22 mouse cellular contexts compared by ENCODE assay signal in the genomic region with DNA sequence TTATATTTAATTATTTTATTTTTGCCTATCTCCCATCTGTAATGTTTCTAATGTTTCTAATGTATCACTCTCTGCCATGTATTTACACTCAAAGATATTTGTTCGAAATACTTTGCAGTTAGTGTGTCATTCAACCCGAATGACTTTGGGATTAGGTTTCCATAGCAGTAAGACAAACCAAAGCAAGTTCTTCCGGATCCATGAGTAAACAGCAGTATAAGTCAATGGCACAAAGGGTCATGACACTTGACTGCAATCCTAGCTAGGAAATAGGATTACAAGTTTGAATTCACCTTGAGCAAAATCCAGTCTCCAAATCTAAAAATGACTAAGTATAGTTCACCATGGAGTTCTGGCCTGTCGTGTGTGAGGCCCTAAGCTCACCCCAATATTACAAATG. TPM values are rescaled to one million over a fixed set of nuclear protein-coding genes. Genes with fewer than 3 reads are reported as not detected.
DNase-seq lines count a peak whose midpoint lies in the region; ATAC-seq and TF ChIP-seq lines count a peak whose summit lies in the region.
"Had no signal": no experiment of that assay in that cellular context is flagged by ENCODE, and none has a peak within 500 bp of the region (broad histone marks: within the 10 kb centered on the region; RNA-seq: fewer than 3 reads in every experiment).

No protein-coding gene starts in this region.

- H3K9ac ChIP-seq in liver, adult 2 months (ENCODE audit: low read depth, low read length): no peak overlapping the region
- no peak overlapping the region for H3K9ac ChIP-seq in liver, embryonic 11.5 days (ENCODE audit: low read depth, low read length)
- H3K9ac ChIP-seq in midbrain, embryonic 11.5 days (ENCODE audit: low read length): no peak overlapping the region
- no peak overlapping the region for H3K9ac ChIP-seq in midbrain, postnatal 0 days (replicated peaks; ENCODE audit: low read length, poor library complexity, severe bottlenecking)
- no peak overlapping the region for H3K9ac ChIP-seq in stomach, postnatal 0 days (ENCODE audit: low read length)
- no peak overlapping the region for H3K9ac ChIP-seq in intestine, postnatal 0 days (ENCODE audit: low read depth, low read length)

- H3K4me2 ChIP-seq in liver, embryonic 11.5 days: no peak overlapping the region
- no peak overlapping the region for H3K4me2 ChIP-seq in midbrain, embryonic 11.5 days
- no peak overlapping the region for H3K4me2 ChIP-seq in midbrain, postnatal 0 days (ENCODE audit: low read depth, low read length, poor library complexity, severe bottlenecking)
- no peak overlapping the region for H3K4me2 ChIP-seq in stomach, postnatal 0 days (replicated peaks; ENCODE audit: low read depth)
- H3K4me2 ChIP-seq in intestine, postnatal 0 days (replicated peaks; ENCODE audit: low read depth): no peak overlapping the region

- no peak overlapping the region for H3K4me3 ChIP-seq in liver, adult 2 months (ENCODE audit: insufficient read depth, low read depth, low read length)
- no peak overlapping the region for H3K4me3 ChIP-seq in liver, embryonic 11.5 days (ENCODE audit: low read depth, low read length)
- H3K4me3 ChIP-seq in midbrain, embryonic 11.5 days (ENCODE audit: low read depth, low read length): no peak overlapping the region
- no peak overlapping the region for H3K4me3 ChIP-seq in midbrain, postnatal 0 days (ENCODE audit: low read depth, low read length)
- no peak overlapping the region for H3K4me3 ChIP-seq in stomach, postnatal 0 days (ENCODE audit: low read depth, low read length)
- no peak overlapping the region for H3K4me3 ChIP-seq in intestine, postnatal 0 days (ENCODE audit: low read depth, low read length)

- H3K9me3 ChIP-seq in liver, embryonic 11.5 days (ENCODE audit: control insufficient read depth, low read length): no peaks in the 10 kb centered on the region
- H3K9me3 ChIP-seq in midbrain, embryonic 11.5 days (ENCODE audit: control insufficient read depth, low read length): no peaks in the 10 kb centered on the region
- H3K9me3 ChIP-seq in midbrain, postnatal 0 days (ENCODE audit: low read length): no peaks in the 10 kb centered on the region
- H3K9me3 ChIP-seq in stomach, postnatal 0 days (ENCODE audit: control insufficient read depth, low read length): no peaks in the 10 kb centered on the region
- H3K9me3 ChIP-seq in intestine, postnatal 0 days (ENCODE audit: control insufficient read depth): no peaks in the 10 kb centered on the region
- H3K9me3 ChIP-seq: G1E had no signal

- H3K27me3 ChIP-seq in liver, adult 2 months (ENCODE audit: control insufficient read depth, insufficient read depth, low read length): no peaks in the 10 kb centered on the region
- H3K27me3 ChIP-seq in liver, embryonic 11.5 days (replicated peaks; ENCODE audit: control insufficient read depth, insufficient read depth, low read length): no peaks in the 10 kb centered on the region
- no peaks in the 10 kb centered on the region for H3K27me3 ChIP-seq in midbrain, embryonic 11.5 days (ENCODE audit: control insufficient read depth, insufficient read depth, low read length)
- H3K27me3 ChIP-seq in midbrain, postnatal 0 days (ENCODE audit: insufficient read depth, low read length): no peaks in the 10 kb centered on the region
- H3K27me3 ChIP-seq in stomach, postnatal 0 days (ENCODE audit: control insufficient read depth, insufficient read depth, low read length): no peaks in the 10 kb centered on the region
- H3K27me3 ChIP-seq in intestine, postnatal 0 days (replicated peaks; ENCODE audit: control insufficient read depth, insufficient read depth, low read length): no peaks in the 10 kb centered on the region
- H3K27me3 ChIP-seq: CH12.LX, Patski had no signal

- DNase-seq in liver, adult 2 months (ENCODE audit: extremely low read depth, low read depth, low spot score): peak; percentile 71
- no peak for DNase-seq in liver, embryonic 11.5 days (ENCODE audit: low spot score)
- DNase-seq in midbrain, embryonic 11.5 days (ENCODE audit: low spot score, missing footprints): peak; percentile 19
- DNase-seq in midbrain, postnatal 0 days (ENCODE audit: low spot score): no peak
- DNase-seq in large intestine, adult 2 months (ENCODE audit: low read depth, low spot score): peak; percentile 39
- no peak for DNase-seq in stomach, postnatal 0 days (ENCODE audit: low spot score)
- DNase-seq in thymus, postnatal 4 days: no peak
- DNase-seq: adrenal gland, adult 2 months; adrenal gland, adult 8-10 months; adrenal gland, postnatal 10 days; adrenal gland, postnatal 14 days; adrenal gland, postnatal 25 days; adrenal gland, postnatal 36 days; B cell, adult 2 months; cerebellum, adult 11 months; cerebellum, adult 11-12 months had no signal

- no peak for ATAC-seq in liver, embryonic 11.5 days (replicated peaks; ENCODE audit: low FRiP score)
- ATAC-seq in midbrain, embryonic 11.5 days (ENCODE audit: low FRiP score): no peak
- ATAC-seq in midbrain, postnatal 0 days (ENCODE audit: low FRiP score): no peak
- ATAC-seq in stomach, postnatal 0 days (ENCODE audit: low FRiP score, low TSS enrichment): peak; percentile 74; the same call in 1 of the 2 replicates
- no peak for ATAC-seq in intestine, postnatal 0 days
- ATAC-seq: activated CD4-positive, CD25-positive, alpha-beta regulatory T cell, adult 4 months; CD4-positive, CD25-positive, alpha-beta regulatory T cell, adult 4 months; Patski had no signal

- peaks cover 8% of the 10 kb centered on the region; the same call in 1 of the 2 replicates for H3K79me2 ChIP-seq in liver, adult 2 months (ENCODE audit: control insufficient read depth, insufficient read depth, low read length)

- 22% methylated on average over 4 of the region's 4 CpGs for WGBS in liver, adult 2 months
- WGBS in liver, embryonic 11.5 days: 91% methylated on average over 4 of the region's 4 CpGs
- WGBS in midbrain, embryonic 11.5 days: 73% methylated on average over 4 of the region's 4 CpGs
- 80% methylated on average over 4 of the region's 4 CpGs for WGBS in midbrain, postnatal 0 days
- 31% methylated on average over 4 of the region's 4 CpGs for WGBS in large intestine, adult 2 months
- 49% methylated on average over 4 of the region's 4 CpGs for WGBS in stomach, postnatal 0 days
- WGBS in intestine, postnatal 0 days: 45% methylated on average over 4 of the region's 4 CpGs

- peaks cover 42% of the 10 kb centered on the region for H3K36me3 ChIP-seq in liver, adult 2 months (ENCODE audit: control insufficient read depth, insufficient read depth, low read length)
- peaks cover 15% of the 10 kb centered on the region; the same call in 1 of the 2 replicates for H3K36me3 ChIP-seq in liver, embryonic 11.5 days (ENCODE audit: control insufficient read depth, insufficient read depth, low read length)
- H3K36me3 ChIP-seq in midbrain, embryonic 11.5 days (ENCODE audit: control insufficient read depth, insufficient read depth, low read length): peaks cover 2% of the 10 kb centered on the region; the same call in 1 of the 2 replicates
- H3K36me3 ChIP-seq in midbrain, postnatal 0 days (ENCODE audit: insufficient read depth, low read length): peaks cover 7% of the 10 kb centered on the region
- peaks cover 4% of the 10 kb centered on the region; the same call in 1 of the 2 replicates for H3K36me3 ChIP-seq in stomach, postnatal 0 days (ENCODE audit: control insufficient read depth, insufficient read depth, low read length)
- peaks cover 34% of the 10 kb centered on the region for H3K36me3 ChIP-seq in intestine, postnatal 0 days (ENCODE audit: control insufficient read depth, insufficient read depth)

- no peak for TF ChIP-seq POLR2A in liver, adult 2 months (IDR thresholded peaks at IDR 0.05; ENCODE audit: extremely low read depth, insufficient read depth, low read length)

- H3K27ac ChIP-seq in liver, adult 2 months (replicated peaks; ENCODE audit: insufficient read depth, low read depth, low read length): no peak overlapping the region
- H3K27ac ChIP-seq in liver, embryonic 11.5 days (ENCODE audit: low read depth, low read length): no peak overlapping the region
- H3K27ac ChIP-seq in midbrain, embryonic 11.5 days (ENCODE audit: low read depth, low read length): no peak overlapping the region
- H3K27ac ChIP-seq in midbrain, postnatal 0 days (ENCODE audit: low read depth, low read length): no peak overlapping the region
- no peak overlapping the region for H3K27ac ChIP-seq in stomach, postnatal 0 days (replicated peaks)
- H3K27ac ChIP-seq in intestine, postnatal 0 days (ENCODE audit: low read depth, low read length): no peak overlapping the region

- no peak for TF ChIP-seq CTCF in liver, adult 2 months (IDR thresholded peaks at IDR 0.05; ENCODE audit: low read depth, low read length)
- TF ChIP-seq CTCF in midbrain, postnatal 0 days (IDR thresholded peaks at IDR 0.05): no peak
- no peak for TF ChIP-seq CTCF in stomach, postnatal 0 days (IDR thresholded peaks at IDR 0.05; ENCODE audit: low read depth)
- no peak for TF ChIP-seq CTCF in intestine, postnatal 0 days (IDR thresholded peaks at IDR 0.05; ENCODE audit: low read depth)

- no peak for TF ChIP-seq EP300 in stomach, postnatal 0 days (optimal IDR thresholded peaks at IDR 0.05)

- peaks cover 2% of the 10 kb centered on the region; the same call in 1 of the 2 replicates for H3K4me1 ChIP-seq in liver, adult 2 months (ENCODE audit: control insufficient read depth, insufficient read depth, low read length)
- no peaks in the 10 kb centered on the region for H3K4me1 ChIP-seq in liver, embryonic 11.5 days (replicated peaks; ENCODE audit: control insufficient read depth, insufficient read depth, low read length)
- H3K4me1 ChIP-seq in midbrain, embryonic 11.5 days (ENCODE audit: control insufficient read depth, insufficient read depth, low read length): no peaks in the 10 kb centered on the region
- H3K4me1 ChIP-seq in midbrain, postnatal 0 days (ENCODE audit: insufficient read depth, low read length): no peaks in the 10 kb centered on the region
- no peaks in the 10 kb centered on the region for H3K4me1 ChIP-seq in stomach, postnatal 0 days (replicated peaks; ENCODE audit: control insufficient read depth, insufficient read depth)
- H3K4me1 ChIP-seq in intestine, postnatal 0 days (replicated peaks; ENCODE audit: control insufficient read depth, insufficient read depth, low read length): no peaks in the 10 kb centered on the region

RNA-seq across cellular contexts. Expression of a gene that starts 9.9 kb away (rescaled TPM):
- total RNA-seq in liver, adult 2 months (2014; rRNA removed): 27.2 and 32.5 TPM in 2 replicates
- polyA plus RNA-seq in liver, adult 2 months (2012; rRNA removed): 5.1 and 5.2 TPM in 2 replicates
- polyA plus RNA-seq in liver, embryonic 11.5 days (2014; fragmentation: Nextera tagmentation; extraction: Ambion mirVana): 33.2 and 36.6 TPM in 2 replicates
- 42.5 and 46.4 TPM in 2 replicates for polyA plus RNA-seq in midbrain, embryonic 11.5 days (2014; fragmentation: Nextera tagmentation; extraction: Ambion mirVana)
- 21.3 and 24.6 TPM in 2 replicates for total RNA-seq in midbrain, postnatal 0 days (2014; rRNA removed)
- 15.8 and 17.1 TPM in 2 replicates for polyA plus RNA-seq in midbrain, postnatal 0 days (2015; fragmentation: Nextera tagmentation; extraction: Ambion mirVana)
- 5.8 and 7.4 TPM in 2 replicates for polyA plus RNA-seq in large intestine, adult 2 months (2012; rRNA removed)
- 18.0 and 19.7 TPM in 2 replicates for polyA plus RNA-seq in stomach, postnatal 0 days (2015; fragmentation: Nextera tagmentation; extraction: Ambion mirVana)
- 8.9 and 9.9 TPM in 2 replicates for polyA plus RNA-seq in intestine, postnatal 0 days (2015; fragmentation: Nextera tagmentation; extraction: Ambion mirVana)

Comparison
In these comparisons a context has a peak if more than half of its experiments do, and no peak if none do; other contexts are left out.
1. DNase-seq: peak in liver, adult 2 months (single experiment), midbrain, embryonic 11.5 days (single experiment) and large intestine, adult 2 months (single experiment); none in liver, embryonic 11.5 days (single experiment), midbrain, postnatal 0 days (single experiment), stomach, postnatal 0 days (single experiment) and thymus, postnatal 4 days (single experiment).